Mouse (Mus musculus) CH12.LX (cell line): ENCODE measurements at regions not wholly inside any gene's neighbourhood (a gene's known extent, or its start where the extent isn't known, plus 50 kb on each side); places are given as distances from the start of the nearest gene placed in this dataset.

ENCODE experiments used
- DNase-seq: peaks from one replicate; pipeline ENCODE4 v3.0.0-alpha.2; 2013; ENCODE audit errors: extremely low read depth
- H3K27ac ChIP-seq: 2 replicates; pipeline ENCODE4 v1.5.1; 2012; ENCODE audit warnings: low read depth, mild to moderate bottlenecking, control low read depth, moderate library complexity; ENCODE audit not compliant: insufficient read depth
- H3K27me3 ChIP-seq: replicated peaks from 2 replicates; pipeline ENCODE3; 2012; ENCODE audit warnings: inconsistent platforms
- H3K36me3 ChIP-seq, 2 experiments: replicated peaks in 1 of 2; 2 replicates each; pipeline versions ENCODE3 to v1.6.1; 2012; ENCODE audit warnings: inconsistent platforms in 1 of 2, low read length in 1 of 2, mild to moderate bottlenecking in 1 of 2, mixed read lengths in 1 of 2, moderate library complexity in 1 of 2; ENCODE audit not compliant: control insufficient read depth in 1 of 2, insufficient read depth in 1 of 2
- H3K4me1 ChIP-seq, 2 experiments: 2 replicates each; pipeline ENCODE4 v1.6.1; 2012; ENCODE audit warnings: inconsistent platforms in 1 of 2, moderate library complexity in 1 of 2; ENCODE audit not compliant: insufficient read depth in 2 of 2, control insufficient read depth in 1 of 2
- H3K4me2 ChIP-seq: 2 replicates; pipeline ENCODE4 v1.6.1; 2012; ENCODE audit warnings: low read depth, mild to moderate bottlenecking, control low read depth; ENCODE audit not compliant: poor library complexity, insufficient read depth, severe bottlenecking
- H3K4me3 ChIP-seq, 3 experiments: fragments of 150-350 bp in 1 of 3; sonication (generic) in 1 of 3; replicated peaks in 1 of 3; 2 replicates each; pipeline versions ENCODE3 to v1.5.1; 2011 to 2012; ENCODE audit warnings: low read depth in 2 of 3, low read length in 2 of 3, mild to moderate bottlenecking in 2 of 3, moderate library complexity in 2 of 3, control low read depth in 1 of 3, improper control_type of control experiment in 1 of 3, inconsistent platforms in 1 of 3, mixed read lengths in 1 of 3; ENCODE audit not compliant: poor library complexity in 1 of 3
- H3K79me2 ChIP-seq: replicated peaks from 2 replicates; pipeline ENCODE4 v1.6.1; 2012; ENCODE audit warnings: mild to moderate bottlenecking, moderate library complexity; ENCODE audit not compliant: control insufficient read depth, poor library complexity, insufficient read depth, severe bottlenecking; ENCODE audit errors: extremely low read depth
- H3K9ac ChIP-seq: 2 replicates; pipeline ENCODE4 v1.6.1; 2012; ENCODE audit warnings: low read depth, mild to moderate bottlenecking, control low read depth, moderate library complexity; ENCODE audit not compliant: insufficient read depth
- H3K9me3 ChIP-seq: replicated peaks from 2 replicates; pipeline ENCODE3; 2012; ENCODE audit warnings: low read length, inconsistent platforms, mixed read lengths
- BHLHE40 ChIP-seq: IDR thresholded peaks from 2 replicates; pipeline ENCODE4 v1.6.1; 2011; ENCODE audit warnings: mild to moderate bottlenecking, low read depth, low read length, improper control_type of control experiment
- CHD2 ChIP-seq: IDR thresholded peaks from 2 replicates; pipeline ENCODE4 v1.6.1; 2011; ENCODE audit warnings: low read length, improper control_type of control experiment
- CTCF ChIP-seq, 2 experiments: IDR thresholded peaks in 1 of 2; conservative IDR thresholded peaks in 1 of 2; 2 replicates each; pipeline ENCODE4 v1.5.1; 2011 to 2012; ENCODE audit warnings: low read depth in 2 of 2, low read length in 2 of 2, improper control_type of control experiment in 1 of 2, inconsistent platforms in 1 of 2, mild to moderate bottlenecking in 1 of 2, moderate library complexity in 1 of 2
- EP300 ChIP-seq: IDR thresholded peaks from 2 replicates; pipeline ENCODE4 v1.6.1; 2011; ENCODE audit warnings: low read length, improper control_type of control experiment
- HCFC1 ChIP-seq: IDR thresholded peaks from 2 replicates; pipeline ENCODE4 v1.6.1; 2012; ENCODE audit warnings: low read depth, mild to moderate bottlenecking, inconsistent platforms, low read length, improper control_type of control experiment
- IRF4 ChIP-seq: IDR thresholded peaks from 2 replicates; pipeline ENCODE4 v1.6.1; 2014; ENCODE audit warnings: low read depth, mild to moderate bottlenecking, inconsistent platforms, low read length, improper control_type of control experiment
- JUN ChIP-seq: IDR thresholded peaks from 2 replicates; pipeline ENCODE4 v1.6.1; 2011; ENCODE audit warnings: low read depth, mild to moderate bottlenecking, low read length, improper control_type of control experiment, moderate library complexity; ENCODE audit not compliant: insufficient read depth
- KAT2A ChIP-seq: IDR thresholded peaks from 2 replicates; pipeline ENCODE4 v1.6.1; 2012; ENCODE audit warnings: low read length, improper control_type of control experiment, inconsistent platforms; ENCODE audit not compliant: insufficient replicate concordance
- MAX ChIP-seq: IDR thresholded peaks from 2 replicates; pipeline ENCODE4 v1.6.1; 2011; ENCODE audit warnings: low read length, improper control_type of control experiment
- MAZ ChIP-seq: IDR thresholded peaks from 2 replicates; pipeline ENCODE4 v1.6.1; 2012; ENCODE audit warnings: low read depth, mild to moderate bottlenecking, inconsistent platforms, low read length, improper control_type of control experiment, moderate library complexity
- MEF2A ChIP-seq: IDR thresholded peaks from 2 replicates; pipeline ENCODE4 v1.6.1; 2014; ENCODE audit warnings: low read depth, mild to moderate bottlenecking, inconsistent platforms, low read length, improper control_type of control experiment, borderline replicate concordance
- MXI1 ChIP-seq: IDR thresholded peaks from 2 replicates; pipeline ENCODE4 v1.6.1; 2011; ENCODE audit warnings: mild to moderate bottlenecking, low read depth, low read length, improper control_type of control experiment
- MYC ChIP-seq: IDR thresholded peaks from 2 replicates; pipeline ENCODE4 v1.6.1; 2011; ENCODE audit warnings: low read depth, mild to moderate bottlenecking, improper control_type of control experiment, low read length
- PAX5 ChIP-seq: IDR thresholded peaks from 2 replicates; pipeline ENCODE4 v1.6.1; 2012; ENCODE audit warnings: low read length, inconsistent platforms, mixed read lengths
- POLR2A ChIP-seq: IDR thresholded peaks from 2 replicates; pipeline ENCODE4 v1.6.1; 2011; ENCODE audit warnings: low read depth, mild to moderate bottlenecking, improper control_type of control experiment, low read length
- RAD21 ChIP-seq: IDR thresholded peaks from 2 replicates; pipeline ENCODE4 v1.6.1; 2011; ENCODE audit warnings: low read depth, mild to moderate bottlenecking, low read length, improper control_type of control experiment, moderate library complexity
- SMC3 ChIP-seq: IDR thresholded peaks from 2 replicates; pipeline ENCODE4 v1.6.1; 2011; ENCODE audit warnings: low read depth, low read length, improper control_type of control experiment
- TCF12 ChIP-seq: IDR thresholded peaks from 2 replicates; pipeline ENCODE4 v1.6.1; 2014; ENCODE audit warnings: low read depth, mild to moderate bottlenecking, inconsistent platforms, low read length, improper control_type of control experiment
- ZC3H11A ChIP-seq: IDR thresholded peaks from 2 replicates; pipeline ENCODE4 v1.6.1; 2012; ENCODE audit warnings: low read depth, mild to moderate bottlenecking, inconsistent platforms, low read length, improper control_type of control experiment
- ZKSCAN1 ChIP-seq: IDR thresholded peaks from 2 replicates; pipeline ENCODE4 v1.6.1; 2012; ENCODE audit warnings: low read depth, inconsistent platforms, low read length, improper control_type of control experiment, borderline replicate concordance
- ZMIZ1 ChIP-seq: IDR thresholded peaks from 2 replicates; pipeline ENCODE4 v1.6.1; 2012; ENCODE audit warnings: low read depth, mild to moderate bottlenecking, inconsistent platforms, low read length, improper control_type of control experiment
- dilution Hi-C: fragments of 300-500 bp; cut with MboI; formaldehyde crosslinking; loops from 2 replicates; pipeline ENCODE4 v1.14.3; 2020; ENCODE audit warnings: low sequenced_read_pairs; ENCODE audit not compliant: extremely low pct_unique_long_range_greater_than_20kb, extremely low pct_ligation_motif_present
- in situ Hi-C: fragments of 300-500 bp; cut with MboI; formaldehyde crosslinking; loops from 3 replicates; pipeline ENCODE4 v1.14.3; 2019; ENCODE audit warnings: low sequenced_read_pairs, low pct_ligation_motif_present, low pct_unique_long_range_greater_than_20kb, mixed read lengths

DNA sequence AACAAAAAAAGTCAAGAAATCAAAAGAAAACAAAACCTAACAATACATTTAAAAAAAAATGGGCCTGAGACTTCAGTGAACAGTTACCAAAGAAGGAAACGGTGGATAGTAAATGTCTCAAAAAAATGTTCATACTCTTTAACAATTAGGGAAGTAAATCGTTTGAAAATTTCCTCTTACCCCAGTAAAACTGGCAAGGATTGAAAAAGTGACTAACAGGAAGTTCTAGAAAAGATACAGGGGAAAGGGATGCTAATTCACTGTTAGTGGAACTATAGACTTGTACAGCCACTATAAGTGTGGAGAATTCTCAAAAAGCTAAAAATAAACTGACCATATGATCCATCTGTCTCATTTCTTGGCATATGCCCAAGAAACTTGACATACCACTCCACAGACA lies 151.5 kb downstream of the P2ry1 start:
- Histone ChIP-seq H3K27ac (no peak overlapping the region), H3K27me3 (no peaks in the 10 kb centered on the region), H3K4me2 (no peak overlapping the region), H3K4me1 (peaks cover 0 to 3% of the 10 kb centered on the region in 2 experiments; a peak in 1 of 4 replicates), H3K79me2 (no peaks in the 10 kb centered on the region), H3K4me3 (no peak overlapping the region), H3K9me3 (no peaks in the 10 kb centered on the region), H3K36me3 (no peaks in the 10 kb centered on the region), H3K9ac (no peak overlapping the region)
- dilution Hi-C loops (no loop called here), in situ Hi-C loops (no loop called here)
- DNase-seq: no peak
- TF ChIP-seq CHD2 (no peak), ZC3H11A (no peak), MEF2A (no peak), POLR2A (no peak), SMC3 (no peak), TCF12 (no peak), RAD21 (no peak)

- H3K27ac ChIP-seq: no peak overlapping the region
- in situ Hi-C loops: no loop called here
- DNase-seq: no peak
- H3K4me2 ChIP-seq: no peak overlapping the region
- H3K9ac ChIP-seq: no peak overlapping the region
- no peaks in the 10 kb centered on the region for H3K9me3 ChIP-seq
- H3K36me3 ChIP-seq: no peaks in the 10 kb centered on the region
- dilution Hi-C loops: no loop called here
- H3K4me1 ChIP-seq: peaks cover 0 to 3% of the 10 kb centered on the region in 2 experiments; a peak in 1 of 4 replicates
- no peaks in the 10 kb centered on the region for H3K79me2 ChIP-seq
- no peak overlapping the region for H3K4me3 ChIP-seq
- TF ChIP-seq CTCF (conservative IDR thresholded peaks at IDR 0.05 in 1 of 2, IDR thresholded peaks at IDR 0.05 in 1 of 2; ENCODE audit: low read depth in 2 of 2, low read length in 2 of 2): no peak
- no peak for TF ChIP-seq BHLHE40
- no peak for TF ChIP-seq JUN
- TF ChIP-seq ZC3H11A: no peak
- no peak for TF ChIP-seq MAX
- no peak for TF ChIP-seq HCFC1
- H3K27me3 ChIP-seq: no peaks in the 10 kb centered on the region
Measured at GRCm38 (mm10) chr3:61159811-61160210, 157.2 kb downstream of the P2ry1 start.

- no peak for DNase-seq
Measured at GRCm38 (mm10) chr3:61161384-61161783, 158.8 kb downstream of the P2ry1 start.

More at GRCm38 (mm10) chr3:61161384-61161783, 158.8 kb downstream of the P2ry1 start:
- H3K4me1 ChIP-seq: peaks cover 0 to 3% of the 10 kb centered on the region in 2 experiments; a peak in 1 of 4 replicates
- no peak overlapping the region for H3K4me2 ChIP-seq
- no peak overlapping the region for H3K9ac ChIP-seq
- no peaks in the 10 kb centered on the region for H3K36me3 ChIP-seq
- no peak overlapping the region for H3K27ac ChIP-seq
- no peaks in the 10 kb centered on the region for H3K79me2 ChIP-seq
- H3K27me3 ChIP-seq: no peaks in the 10 kb centered on the region
- no peaks in the 10 kb centered on the region for H3K9me3 ChIP-seq
- dilution Hi-C loops: no loop called here
- H3K4me3 ChIP-seq: no peak overlapping the region
- TF ChIP-seq EP300: no peak
- no peak for TF ChIP-seq MAZ
- no peak for TF ChIP-seq ZKSCAN1
- TF ChIP-seq IRF4: no peak
- no peak for TF ChIP-seq ZMIZ1
- TF ChIP-seq MYC: no peak
- no peak for TF ChIP-seq KAT2A
- TF ChIP-seq PAX5: no peak
- TF ChIP-seq POLR2A: no peak
- TF ChIP-seq MXI1: no peak
- TF ChIP-seq, all 38 proteins: peak for 0
- in situ Hi-C loops: no loop called here
